Mouse (Mus musculus) intestine, embryonic 16.5 days (tissue): ENCODE data around the gene Top1. TPM values are rescaled to one million over a fixed set of nuclear protein-coding genes. Genes with fewer than 3 reads are reported as not detected.

ENCODE experiments used
- ATAC-seq: fragments of 200-750 bp; cut with Nextera tagmentation; 2 replicates; pipeline ENCODE4 v1.8.0; 2017; ENCODE audit warnings: moderate TSS enrichment, moderate library complexity
- H3K27ac ChIP-seq: fragments of 300-500 bp; sonication (generic); 2 replicates; pipeline ENCODE4 v1.5.1; 2014; ENCODE audit warnings: mild to moderate bottlenecking, low read length
- H3K27me3 ChIP-seq: fragments of 300-500 bp; sonication (generic); replicated peaks from 2 replicates; pipeline ENCODE4 v1.6.1; 2014; ENCODE audit warnings: low read length, control low read depth, mixed read lengths; ENCODE audit not compliant: control insufficient read depth, insufficient read depth
- H3K36me3 ChIP-seq: fragments of 300-500 bp; sonication (generic); 2 replicates; pipeline ENCODE4 v1.6.1; 2014; ENCODE audit warnings: low read length, control low read depth; ENCODE audit not compliant: control insufficient read depth, insufficient read depth
- H3K4me1 ChIP-seq: fragments of 300-500 bp; sonication (generic); 2 replicates; pipeline ENCODE4 v1.6.1; 2014; ENCODE audit warnings: low read length, control low read depth, mixed read lengths; ENCODE audit not compliant: control insufficient read depth, insufficient read depth
- H3K4me2 ChIP-seq: fragments of 300-500 bp; sonication (generic); 2 replicates; pipeline ENCODE4 v1.6.1; 2014; ENCODE audit warnings: low read depth, low read length, control low read depth
- H3K4me3 ChIP-seq: fragments of 300-500 bp; sonication (generic); 2 replicates; pipeline ENCODE4 v1.5.1; 2014; ENCODE audit warnings: mild to moderate bottlenecking, low read length
- H3K9ac ChIP-seq: fragments of 300-500 bp; sonication (generic); 2 replicates; pipeline ENCODE4 v1.6.1; 2014; ENCODE audit warnings: low read depth, low read length
- H3K9me3 ChIP-seq: fragments of 300-500 bp; sonication (generic); 2 replicates; pipeline ENCODE4 v1.6.1; 2016; ENCODE audit warnings: low read length, control low read depth; ENCODE audit not compliant: control insufficient read depth
- WGBS: fragments of 180-500 bp; shearing (Covaris S2); extraction: QIAGEN DNeasy Blood & Tissue Kit; methylation state at CpG from one replicate; pipeline ENCODE4 v1.1.7; 2014; 5-methylcytosine and 5-hydroxymethylcytosine counted together
- polyA plus RNA-seq: library from polyadenylated mRNA; unstranded; fragments of >200 nt; fragmentation: Nextera tagmentation; extraction: Ambion mirVana; gene quantifications from 2 replicates; pipeline ENCODE4 v1.2.1, GENCODE M21; 2015

The Top1 gene
- polyA plus RNA-seq, 1 experiment from 2014 or later: 53.4 TPM

DNA sequence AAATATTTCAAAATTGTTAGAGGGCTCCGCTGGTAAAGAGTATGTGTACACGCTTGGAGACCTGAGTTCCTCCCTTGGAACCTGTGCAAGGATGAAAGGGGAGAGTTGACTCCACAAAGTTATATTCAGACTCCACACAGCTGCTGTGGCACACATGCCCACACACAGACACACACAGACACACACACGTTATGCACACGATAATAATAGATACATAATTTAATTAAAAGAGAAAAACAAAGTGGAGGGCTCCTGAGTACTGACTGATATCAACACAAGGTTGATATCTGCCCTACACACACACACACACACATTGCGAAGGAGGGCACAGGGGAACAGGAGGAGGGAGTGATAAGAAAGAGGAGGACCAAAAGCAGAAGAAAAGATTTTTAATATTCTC is 26.4 kb upstream of the Top1 start:
- Histone ChIP-seq H3K9ac (no peak overlapping the region), H3K27ac (0 out of 2 replicates have a peak overlapping the region, but pooled peaks have one; percentile 14), H3K4me1 (peaks cover 29% of the 10 kb centered on the region), H3K4me2 (no peak overlapping the region), H3K9me3 (no peaks in the 10 kb centered on the region), H3K4me3 (no peak overlapping the region; the same call in 1 of the 2 replicates), H3K36me3 (no peaks in the 10 kb centered on the region), H3K27me3 (no peaks in the 10 kb centered on the region)
- 60% methylated on average over 5 of the region's 5 CpGs for WGBS
- peak; percentile 40; the same call in 1 of the 2 replicates for ATAC-seq

DNA sequence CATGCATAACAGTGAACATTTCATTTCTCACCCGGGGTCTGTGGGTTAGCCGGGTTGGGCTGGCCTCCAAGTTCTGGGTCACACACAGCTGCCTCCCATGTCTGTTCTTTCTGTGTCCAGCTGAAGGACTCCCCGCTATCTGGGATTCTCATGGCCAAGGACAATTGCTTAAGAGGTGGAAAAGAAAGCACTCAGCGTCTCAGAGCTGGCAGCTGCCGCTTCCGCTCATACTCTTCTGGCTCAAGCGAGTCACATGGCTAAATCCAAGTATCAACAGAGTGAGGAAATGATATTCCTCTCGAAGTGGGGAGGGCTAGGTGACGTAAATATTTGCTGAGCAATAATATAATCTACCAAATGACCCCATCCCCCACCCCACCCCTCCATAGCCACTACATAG is 25.9 kb upstream of the Top1 start:
- Histone ChIP-seq H3K4me3 (peak overlapping the region; percentile 26), H3K27ac (peak overlapping the region; percentile 80), H3K9me3 (no peaks in the 10 kb centered on the region), H3K27me3 (no peaks in the 10 kb centered on the region), H3K4me2 (peak overlapping the region; percentile 34; the same call in 1 of the 2 replicates), H3K36me3 (no peaks in the 10 kb centered on the region), H3K4me1 (peaks cover 29% of the 10 kb centered on the region), H3K9ac (no peak overlapping the region)
- peak; percentile 73 for ATAC-seq
- WGBS: 12% methylated on average over 9 of the region's 9 CpGs

DNA sequence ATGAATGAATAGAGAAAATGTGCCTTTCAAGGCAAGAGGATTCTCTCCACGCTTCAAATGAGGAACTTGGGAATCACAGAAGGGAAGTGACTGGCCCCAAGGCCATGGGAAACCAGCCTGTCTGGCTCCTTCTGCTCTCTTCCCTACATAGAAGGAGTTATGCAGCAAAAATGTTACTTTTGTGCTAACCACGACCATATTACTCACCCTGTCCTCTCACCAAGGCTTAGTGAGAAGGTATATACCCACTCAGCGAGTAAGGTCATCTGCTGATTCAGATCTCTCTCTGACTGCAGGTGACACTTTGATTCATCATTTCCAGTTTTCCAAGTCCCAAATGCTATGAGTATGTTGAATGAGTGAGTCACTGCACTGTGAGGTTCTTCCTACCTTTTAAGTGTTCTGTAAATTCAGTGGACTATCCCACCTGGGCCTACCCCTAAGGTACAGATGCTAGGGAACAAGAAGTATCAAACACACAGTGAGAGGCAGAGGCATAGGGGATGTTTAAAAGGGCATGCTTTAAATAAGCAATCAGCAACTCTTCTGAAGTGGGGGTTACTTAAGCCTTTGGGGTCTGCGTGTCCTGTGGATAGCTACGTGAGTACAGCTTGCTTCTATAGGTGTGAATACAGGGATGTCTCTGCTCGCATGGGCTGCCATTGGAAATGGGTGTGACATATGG is 25.3 kb upstream of the Top1 start:
- no peaks in the 10 kb centered on the region for H3K9me3 ChIP-seq
- H3K4me1 ChIP-seq: peaks cover 29% of the 10 kb centered on the region
- H3K27ac ChIP-seq: peak overlapping the region; percentile 80
- H3K27me3 ChIP-seq: no peaks in the 10 kb centered on the region
- no peak overlapping the region for H3K9ac ChIP-seq
- H3K36me3 ChIP-seq: no peaks in the 10 kb centered on the region
- H3K4me3 ChIP-seq: no peak overlapping the region
- peak overlapping the region; percentile 34; the same call in 1 of the 2 replicates for H3K4me2 ChIP-seq
- ATAC-seq: peak; percentile 17; the same call in 1 of the 2 replicates
- 63% methylated on average over 6 of the region's 6 CpGs for WGBS

DNA sequence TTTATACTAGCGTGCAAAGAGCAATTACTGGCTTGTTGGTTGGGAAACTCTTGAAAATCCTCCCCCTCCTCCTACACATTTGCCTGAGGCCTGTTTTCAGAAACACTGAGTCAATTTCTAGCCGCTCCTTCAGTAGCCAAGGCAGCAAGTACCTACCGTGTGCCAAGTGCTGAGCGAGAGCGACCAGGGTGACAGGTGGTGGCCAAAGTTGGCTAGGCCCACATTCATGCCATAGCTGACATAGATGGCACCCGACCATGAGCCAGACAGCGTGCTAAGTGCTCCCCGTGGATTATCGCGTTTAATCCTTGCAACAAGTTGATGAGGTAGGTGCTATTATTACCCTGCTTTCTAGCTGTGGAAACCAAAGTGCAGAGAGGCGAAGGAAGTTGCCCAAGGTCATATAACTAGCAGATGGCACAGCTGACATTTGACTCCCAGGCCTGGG is 24.7 kb upstream of the Top1 start:
- peaks cover 29% of the 10 kb centered on the region for H3K4me1 ChIP-seq
- no peak overlapping the region for H3K4me3 ChIP-seq
- ATAC-seq: no peak
- H3K9ac ChIP-seq: no peak overlapping the region
- 84% methylated on average over 11 of the region's 11 CpGs for WGBS
- H3K9me3 ChIP-seq: no peaks in the 10 kb centered on the region
- H3K36me3 ChIP-seq: no peaks in the 10 kb centered on the region
- peak overlapping the region; percentile 80 for H3K27ac ChIP-seq
- H3K27me3 ChIP-seq: no peaks in the 10 kb centered on the region
- no peak overlapping the region for H3K4me2 ChIP-seq

DNA sequence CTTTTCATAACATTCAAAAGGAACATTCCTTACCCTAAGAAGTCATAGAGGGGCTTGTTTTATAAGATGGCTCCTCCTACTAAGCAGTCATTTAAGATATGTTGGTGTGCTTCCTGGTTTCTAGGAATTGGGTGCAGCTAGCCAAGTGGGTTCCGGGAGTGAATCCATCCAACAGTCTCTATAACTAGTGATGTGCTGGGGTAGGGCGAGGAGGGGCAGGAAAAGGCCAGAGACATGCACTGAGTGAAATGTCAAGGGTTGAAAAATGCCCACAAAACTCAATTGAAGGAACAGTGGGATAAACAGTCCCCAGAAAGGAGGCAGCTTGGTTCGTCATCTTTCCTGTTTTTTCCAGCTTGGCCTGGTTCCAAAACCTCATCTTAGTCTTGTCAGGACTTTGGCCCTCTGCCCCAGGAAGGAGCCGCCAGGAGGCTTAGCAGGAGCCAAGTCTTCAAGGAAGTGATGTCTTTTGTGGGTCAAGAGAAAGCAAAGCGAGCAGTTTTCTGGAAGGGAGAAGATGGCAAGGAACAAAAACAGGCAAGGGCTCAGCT is 24.0 kb upstream of the Top1 start:
- WGBS: 21% methylated on average over 5 of the region's 5 CpGs
- no peaks in the 10 kb centered on the region for H3K36me3 ChIP-seq
- H3K4me1 ChIP-seq: peaks cover 29% of the 10 kb centered on the region
- H3K9me3 ChIP-seq: no peaks in the 10 kb centered on the region
- ATAC-seq: peak; percentile 75
- no peaks in the 10 kb centered on the region for H3K27me3 ChIP-seq
- H3K4me3 ChIP-seq: no peak overlapping the region
- H3K4me2 ChIP-seq: 0 out of 2 replicates have a peak overlapping the region, but pooled peaks have one; percentile 2
- peak overlapping the region; percentile 80 for H3K27ac ChIP-seq
- peak overlapping the region; percentile 31; the same call in 1 of the 2 replicates for H3K9ac ChIP-seq

DNA sequence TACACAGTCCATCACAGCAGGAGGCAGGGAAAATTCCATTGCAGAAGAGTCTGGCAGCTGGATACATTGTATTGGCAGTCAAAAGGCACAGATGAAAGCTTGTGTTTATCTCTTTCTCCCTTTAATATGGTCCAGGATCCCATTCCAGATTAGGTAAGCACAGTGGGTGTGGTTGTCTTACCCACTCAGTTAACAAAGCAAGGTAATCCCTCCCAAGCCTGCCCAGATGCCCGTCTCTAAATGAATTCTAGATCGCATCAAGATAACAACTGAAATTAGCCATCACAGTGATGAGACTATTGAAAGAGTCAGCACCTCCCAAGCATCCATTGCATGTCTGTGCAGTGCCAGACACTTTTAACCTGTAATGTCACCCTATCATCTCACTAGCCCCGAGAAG is 23.0 kb upstream of the Top1 start:
- Histone ChIP-seq H3K36me3 (no peaks in the 10 kb centered on the region), H3K27me3 (no peaks in the 10 kb centered on the region), H3K9me3 (no peaks in the 10 kb centered on the region), H3K4me1 (peaks cover 29% of the 10 kb centered on the region), H3K9ac (no peak overlapping the region), H3K4me3 (no peak overlapping the region), H3K27ac (no peak overlapping the region; the same call in 1 of the 2 replicates), H3K4me2 (no peak overlapping the region)
- ATAC-seq: no peak
- 90% methylated on average over 3 of the region's 3 CpGs for WGBS

DNA sequence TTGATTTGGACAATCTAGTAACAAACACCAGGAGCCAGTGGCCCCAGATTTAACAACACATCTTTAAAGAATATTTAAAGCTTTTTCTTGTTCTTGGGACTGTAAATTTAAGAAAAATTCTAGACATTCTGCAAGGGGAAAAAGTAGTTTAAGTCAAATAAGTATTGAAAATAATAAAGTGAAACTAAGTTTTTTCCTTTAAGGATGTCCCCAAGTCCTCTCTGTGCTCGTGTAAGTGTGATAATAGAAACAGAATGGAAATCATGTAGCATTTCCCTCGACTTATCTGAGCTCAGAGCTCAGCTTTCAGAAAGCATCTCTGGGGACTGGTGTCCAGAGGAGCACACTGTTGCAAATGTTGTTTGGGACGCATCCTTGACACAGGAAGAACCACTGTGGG is 21.9 kb upstream of the Top1 start:
- Histone ChIP-seq H3K9ac (no peak overlapping the region), H3K4me3 (no peak overlapping the region), H3K9me3 (no peaks in the 10 kb centered on the region), H3K4me2 (no peak overlapping the region), H3K4me1 (peaks cover 29% of the 10 kb centered on the region), H3K36me3 (no peaks in the 10 kb centered on the region), H3K27me3 (no peaks in the 10 kb centered on the region), H3K27ac (no peak overlapping the region)
- ATAC-seq: no peak
- WGBS: 77% methylated on average over 3 of the region's 3 CpGs

DNA sequence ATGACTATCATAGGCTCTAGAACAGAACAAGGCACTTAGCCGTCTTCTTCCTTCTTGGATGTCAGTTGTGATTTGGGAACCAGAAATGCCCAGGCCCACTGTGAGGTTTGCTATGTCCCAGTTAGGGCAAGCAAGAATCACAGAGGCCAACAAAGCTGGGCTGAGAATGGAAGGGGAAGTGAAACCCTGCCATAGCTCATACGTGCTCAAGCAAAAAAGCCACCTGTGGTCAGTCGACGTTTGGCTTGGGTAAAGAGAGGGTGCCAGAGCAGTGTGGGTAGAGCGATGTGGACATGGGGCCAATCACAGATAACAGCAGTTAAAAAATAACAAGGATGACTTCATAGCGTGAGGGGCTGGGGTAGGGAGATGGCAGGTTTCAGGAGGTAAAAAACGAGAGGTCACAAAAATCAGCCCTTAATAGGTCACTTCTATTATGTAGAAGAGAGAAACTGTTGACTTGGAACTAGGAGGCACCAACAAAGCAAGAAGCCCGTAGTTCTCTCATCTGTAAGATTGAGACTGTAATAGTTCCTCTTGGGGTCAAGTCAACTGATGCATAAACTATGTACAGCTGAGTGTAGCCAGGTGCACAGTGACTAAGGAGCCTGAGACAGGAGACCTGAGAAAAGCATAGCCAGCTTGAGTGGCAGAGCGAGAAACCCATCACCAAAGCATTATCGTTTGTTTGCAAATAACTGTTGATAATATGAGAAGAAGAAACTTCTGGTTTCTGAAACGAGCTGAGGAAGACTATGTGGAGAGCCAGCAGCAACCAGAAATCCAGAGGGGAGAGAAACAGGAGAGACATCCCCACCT is 18.3 kb upstream of the Top1 start:
- Histone ChIP-seq H3K9ac (no peak overlapping the region), H3K9me3 (no peaks in the 10 kb centered on the region), H3K4me3 (no peak overlapping the region), H3K4me1 (no peaks in the 10 kb centered on the region), H3K4me2 (no peak overlapping the region), H3K27me3 (no peaks in the 10 kb centered on the region), H3K36me3 (no peaks in the 10 kb centered on the region), H3K27ac (no peak overlapping the region)
- ATAC-seq: no peak
- 78% methylated on average over 11 of the region's 11 CpGs for WGBS

DNA sequence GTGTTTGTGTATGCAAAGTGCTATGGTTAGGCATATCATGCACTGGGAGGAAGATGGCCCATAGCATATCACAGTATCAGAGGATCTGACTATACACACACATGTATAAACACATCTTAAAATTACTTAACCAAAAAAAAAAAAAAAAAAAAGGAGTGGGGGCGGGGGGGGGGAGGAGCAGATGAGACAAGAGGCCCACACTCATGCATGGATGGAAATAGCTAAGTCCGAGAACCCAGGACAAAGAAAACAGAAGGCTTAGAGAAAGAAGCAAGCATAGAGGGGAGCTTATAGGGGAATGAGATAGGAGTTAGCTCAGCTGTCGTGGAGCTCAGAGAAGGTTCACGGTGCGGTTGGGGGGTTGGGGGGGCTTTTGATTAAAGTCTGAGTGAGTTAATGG is 17.6 kb upstream of the Top1 start:
- no peak overlapping the region for H3K9ac ChIP-seq
- no peaks in the 10 kb centered on the region for H3K9me3 ChIP-seq
- H3K27me3 ChIP-seq: no peaks in the 10 kb centered on the region
- ATAC-seq: no peak
- no peaks in the 10 kb centered on the region for H3K4me1 ChIP-seq
- H3K4me2 ChIP-seq: no peak overlapping the region
- 86% methylated on average over 5 of the region's 5 CpGs for WGBS
- H3K36me3 ChIP-seq: no peaks in the 10 kb centered on the region
- no peak overlapping the region for H3K27ac ChIP-seq
- no peak overlapping the region for H3K4me3 ChIP-seq
